In genomic region chr4:125941916-125942315, GRCm38 (mm10) we compare ENCODE assay signal across 9 mouse cellular contexts.
A peak's percentile ranks its signal among the peaks of the same experiment; 100 is the strongest.
DNase-seq lines count a peak whose midpoint lies in the region; ATAC-seq and TF ChIP-seq lines count a peak whose summit lies in the region.
"Had no signal": no experiment of that assay in that cellular context is flagged by ENCODE, and none has a peak within 500 bp of the region (broad histone marks: within the 10 kb centered on the region; RNA-seq: fewer than 3 reads in every experiment).

No protein-coding gene starts in this region.

- no peaks in the 10 kb centered on the region for H3K27me3 ChIP-seq in limb, embryonic 11.5 days (ENCODE audit: control insufficient read depth, insufficient read depth, low read length)
- H3K27me3 ChIP-seq in limb, embryonic 10.5 days (ENCODE audit: low read depth, poor library complexity, severe bottlenecking) = peaks cover 39% of the 10 kb centered on the region
- peaks cover 7% of the 10 kb centered on the region; the same call in 1 of the 2 replicates for H3K27me3 ChIP-seq in forebrain, embryonic 13.5 days
- H3K27me3 ChIP-seq in neural tube, embryonic 11.5 days (ENCODE audit: control insufficient read depth, insufficient read depth, low read length) = no peaks in the 10 kb centered on the region
- H3K27me3 ChIP-seq: neural tube, embryonic 13.5 days had no signal

- H3K9me3 ChIP-seq in limb, embryonic 11.5 days (ENCODE audit: control insufficient read depth, low read length) = no peaks in the 10 kb centered on the region
- no peaks in the 10 kb centered on the region for H3K9me3 ChIP-seq in limb, embryonic 10.5 days (replicated peaks)
- no peaks in the 10 kb centered on the region for H3K9me3 ChIP-seq in forebrain, embryonic 13.5 days (replicated peaks)
- no peaks in the 10 kb centered on the region for H3K9me3 ChIP-seq in neural tube, embryonic 11.5 days (ENCODE audit: control insufficient read depth, low read length)
- H3K9me3 ChIP-seq: neural tube, embryonic 13.5 days had no signal

- WGBS in limb, embryonic 11.5 days = 34% methylated on average over 3 of the region's 3 CpGs
- WGBS in limb, embryonic 10.5 days = 48% methylated on average over 3 of the region's 3 CpGs
- WGBS in forebrain, embryonic 13.5 days = 59% methylated on average over 3 of the region's 3 CpGs
- 42% methylated on average over 3 of the region's 3 CpGs for WGBS in neural tube, embryonic 11.5 days

- no peak for ATAC-seq in limb, embryonic 11.5 days (ENCODE audit: insufficient number of reproducible peaks, low FRiP score, low TSS enrichment, low read depth)
- ATAC-seq in forebrain, embryonic 13.5 days = peak; percentile 70
- no peak for ATAC-seq in neural tube, embryonic 11.5 days (ENCODE audit: insufficient read depth, low FRiP score, low TSS enrichment)

- no peak overlapping the region for H3K27ac ChIP-seq in limb, embryonic 11.5 days (replicated peaks; ENCODE audit: low read depth, low read length)
- H3K27ac ChIP-seq in limb, embryonic 10.5 days = no peak overlapping the region
- H3K27ac ChIP-seq in forebrain, embryonic 13.5 days = no peak overlapping the region
- H3K27ac ChIP-seq in layer of hippocampus, adult 2 months = no peak overlapping the region
- H3K27ac ChIP-seq in neural tube, embryonic 11.5 days (ENCODE audit: low read depth, low read length) = no peak overlapping the region
- H3K27ac ChIP-seq: neural tube, embryonic 13.5 days had no signal

- H3K36me3 ChIP-seq in limb, embryonic 11.5 days (ENCODE audit: control insufficient read depth, insufficient read depth, low read length) = no peaks in the 10 kb centered on the region
- H3K36me3 ChIP-seq in limb, embryonic 10.5 days = no peaks in the 10 kb centered on the region
- H3K36me3 ChIP-seq in forebrain, embryonic 13.5 days (ENCODE audit: poor library complexity, severe bottlenecking) = no peaks in the 10 kb centered on the region
- no peaks in the 10 kb centered on the region for H3K36me3 ChIP-seq in neural tube, embryonic 11.5 days (ENCODE audit: control insufficient read depth, insufficient read depth, low read length)
- H3K36me3 ChIP-seq: neural tube, embryonic 13.5 days had no signal

- DNase-seq in limb, embryonic 11.5 days (ENCODE audit: low spot score) = peak; percentile 61
- DNase-seq in limb, embryonic 10.5 days (ENCODE audit: low spot score) = no peak
- DNase-seq in ZHBTc4 (ENCODE audit: low read depth, low spot score) = peak; percentile 75
- DNase-seq in layer of hippocampus, adult 2 months (ENCODE audit: low spot score in 2 of 2) = peak; percentile 44 to 65
- peak; percentile 52 for DNase-seq in neural tube, embryonic 11.5 days (ENCODE audit: low spot score)
- no peak for DNase-seq in urinary bladder, adult 2 months (ENCODE audit: low spot score)
- DNase-seq in gastrocnemius, adult 8-10 months (ENCODE audit: low spot score in 2 of 2) = no peak

- no peak overlapping the region for H3K9ac ChIP-seq in limb, embryonic 11.5 days (ENCODE audit: low read length)
- H3K9ac ChIP-seq in forebrain, embryonic 13.5 days = no peak overlapping the region
- no peak overlapping the region for H3K9ac ChIP-seq in neural tube, embryonic 11.5 days (ENCODE audit: low read length)
- H3K9ac ChIP-seq: neural tube, embryonic 13.5 days had no signal

- TF ChIP-seq CTCF in layer of hippocampus, adult 2 months (conservative IDR thresholded peaks at IDR 0.05) = peak; percentile 89

- H3K4me1 ChIP-seq in limb, embryonic 11.5 days (ENCODE audit: control insufficient read depth, insufficient read depth, low read length) = no peaks in the 10 kb centered on the region
- H3K4me1 ChIP-seq in limb, embryonic 10.5 days = no peaks in the 10 kb centered on the region
- H3K4me1 ChIP-seq in forebrain, embryonic 13.5 days = peaks cover 10% of the 10 kb centered on the region; the same call in 1 of the 2 replicates
- no peaks in the 10 kb centered on the region for H3K4me1 ChIP-seq in neural tube, embryonic 11.5 days (ENCODE audit: control insufficient read depth, insufficient read depth, low read length)

- no peak overlapping the region for H3K4me3 ChIP-seq in limb, embryonic 11.5 days (ENCODE audit: low read depth, low read length)
- H3K4me3 ChIP-seq in limb, embryonic 10.5 days = no peak overlapping the region
- no peak overlapping the region for H3K4me3 ChIP-seq in forebrain, embryonic 13.5 days
- no peak overlapping the region for H3K4me3 ChIP-seq in layer of hippocampus, adult 2 months
- H3K4me3 ChIP-seq in neural tube, embryonic 11.5 days (ENCODE audit: low read depth, low read length) = no peak overlapping the region
- H3K4me3 ChIP-seq: neural tube, embryonic 13.5 days had no signal

- H3K4me2 ChIP-seq in limb, embryonic 11.5 days (ENCODE audit: low read depth, severe bottlenecking) = no peak overlapping the region
- no peak overlapping the region for H3K4me2 ChIP-seq in forebrain, embryonic 13.5 days
- no peak overlapping the region for H3K4me2 ChIP-seq in neural tube, embryonic 11.5 days (ENCODE audit: low read depth)
- H3K4me2 ChIP-seq: neural tube, embryonic 13.5 days had no signal

Comparison
In these comparisons a context has a peak if more than half of its experiments do, and no peak if none do; other contexts are left out.
1. DNase-seq: peak in limb, embryonic 11.5 days (single experiment), ZHBTc4 (single experiment), layer of hippocampus, adult 2 months (2 of 2) and neural tube, embryonic 11.5 days (single experiment); none in limb, embryonic 10.5 days (single experiment), urinary bladder, adult 2 months (single experiment) and gastrocnemius, adult 8-10 months (0 of 2).